Mouse (Mus musculus): ENCODE measurements at regions not wholly inside any gene's neighbourhood (a gene's known extent, or its start where the extent isn't known, plus 50 kb on each side); places are given as distances from the start of the nearest gene placed in this dataset.

- TF ChIP-seq ZC3H11A (IDR thresholded peaks at IDR 0.05; ENCODE audit: borderline replicate concordance, low read depth, low read length): no peak
- no peak for TF ChIP-seq ZNF384 (IDR thresholded peaks at IDR 0.05; ENCODE audit: low read depth, low read length)
These were observed 85.2 kb upstream of the Hapln1 start for GRCm38 (mm10) chr13:89454249-89455018.

Data from ES-E14 (cell line).